Mouse (Mus musculus) testis, adult 2 months (tissue): ENCODE data around the gene Ggcx.

Experiments
- CTCF ChIP-seq: fragments of 200-500 bp; IDR thresholded peaks from 2 replicates; pipeline ENCODE4 v1.5.1; 2012; ENCODE audit warnings: low read depth, mild to moderate bottlenecking, inconsistent platforms, low read length, moderate library complexity; ENCODE audit not compliant: control insufficient read depth, insufficient read depth, insufficient replicate concordance
- POLR2A ChIP-seq: fragments of 200-500 bp; IDR thresholded peaks from 2 replicates; pipeline ENCODE4 v1.6.1; 2012; ENCODE audit warnings: low read depth, mild to moderate bottlenecking, inconsistent platforms, low read length, moderate library complexity; ENCODE audit not compliant: control insufficient read depth

DNA sequence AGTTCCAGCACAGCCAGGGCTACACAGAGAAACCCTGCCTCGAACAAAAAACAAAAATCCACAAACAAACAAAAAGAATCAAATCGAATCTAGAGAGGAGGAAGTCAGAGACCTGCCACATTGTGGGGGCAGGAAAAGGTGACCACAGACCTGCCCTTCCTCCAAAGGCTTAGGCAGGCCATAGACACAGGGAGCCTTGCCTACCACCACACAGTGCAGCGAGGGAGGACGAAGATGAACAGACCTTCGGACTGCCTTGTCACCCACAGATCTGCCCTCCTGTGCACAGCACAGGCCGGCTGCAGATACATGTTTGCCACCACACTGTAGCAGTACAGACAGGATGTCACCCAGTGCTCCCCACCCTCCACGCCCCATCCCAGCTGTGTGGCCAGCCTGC lies 3.6 kb upstream of the Ggcx start:
- no peak for TF ChIP-seq CTCF
- TF ChIP-seq POLR2A = no peak
